Mouse (Mus musculus): ENCODE data around the gene Npepps.

GRCm38 (mm10) chr11:97191915-97192620 lies 88.4 kb downstream of the Npepps start:
- no peak for TF ChIP-seq CTCF (IDR thresholded peaks at IDR 0.05; ENCODE audit: borderline replicate concordance, insufficient read depth, low read depth, low read length)
- no peak for TF ChIP-seq POLR2A (IDR thresholded peaks at IDR 0.05; ENCODE audit: borderline replicate concordance, insufficient read depth, low read length)

Measured in cerebellum, adult 2 months (tissue).